Mouse (Mus musculus) layer of hippocampus, adult 18-20 months (tissue): ENCODE data around the gene Gm8369. TPM values are rescaled to one million over a fixed set of nuclear protein-coding genes. Genes with fewer than 3 reads are reported as not detected.
"Not testable (repeated sequence)": the region's sequence is repeated elsewhere in the genome, so short reads cannot be mapped to it uniquely, and the experiment has no call there.

Experiments
- DNase-seq, 2 experiments: peaks; one replicate each; pipeline ENCODE4 v3.0.0; 2022; ENCODE audit warnings: low spot score in 2 of 2
- long read RNA-seq: library from polyadenylated mRNA; stranded (forward); transcript quantifications from one replicate; pipeline ENCODE4 v2.0.0, GENCODE M21; 2021
- total RNA-seq, 2 experiments: library from RNA; stranded (reverse); gene quantifications; 2 replicates each; pipeline ENCODE4 v1.2.3; 2021

Gene Gm8369
- total RNA-seq = under 1 TPM in 1 of 2 experiments, not detected in 1; 0.20 TPM
- long read RNA-seq = 0 reads

- peak; percentile 26 to 82 for DNase-seq
Observed at GRCm38 (mm10) chr19:11485746-11486145, at the start of gene Gm8369. Gene Gm8369 (plus strand): TSS chr19:11485938.

DNA sequence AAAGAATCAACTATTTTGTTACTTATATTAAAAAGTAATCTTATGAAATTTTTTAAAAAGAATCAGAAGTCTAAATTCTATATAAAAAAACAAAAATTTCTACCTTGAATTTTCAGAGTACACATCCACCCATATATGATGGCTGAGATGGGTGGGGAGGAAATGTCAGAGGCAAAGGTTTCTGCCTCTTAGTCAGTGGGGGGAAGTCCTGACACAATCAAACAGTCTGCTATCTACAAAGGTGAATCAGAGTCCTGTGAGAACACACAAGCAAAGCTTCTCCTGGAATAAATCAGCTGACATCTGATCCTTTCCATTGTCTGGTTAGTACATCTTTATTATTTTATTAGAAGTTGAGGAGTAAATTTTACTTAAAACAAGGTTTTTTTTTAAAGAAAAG, 42.4 kb upstream of the Gm8369 start, which contains the start of gene Ms4a4b:
Gene Ms4a4b, plus strand, starts transcription at position 216 of the 400 bp plus-strand sequence.
- no peak for DNase-seq

GRCm38 (mm10) chr19:11443964-11444363, 41.8 kb upstream of the Gm8369 start:
- no peak for DNase-seq

- no peak for DNase-seq
Observed at GRCm38 (mm10) chr19:11447238-11447637, 38.5 kb upstream of the Gm8369 start.

- DNase-seq = not testable (repeated sequence)
Observed at GRCm38 (mm10) chr19:11459041-11459440, 26.7 kb upstream of the Gm8369 start.

- not testable (repeated sequence) for DNase-seq
Observed at GRCm38 (mm10) chr19:11464795-11465194, 20.9 kb upstream of the Gm8369 start.

- no peak for DNase-seq
Observed at GRCm38 (mm10) chr19:11466471-11466870, 19.3 kb upstream of the Gm8369 start.

- DNase-seq = not testable (repeated sequence)
Observed at GRCm38 (mm10) chr19:11468361-11468760, 17.4 kb upstream of the Gm8369 start.

GRCm38 (mm10) chr19:11469215-11469614, 16.5 kb upstream of the Gm8369 start, which contains the start of gene Ms4a6c:
Gene Ms4a6c (plus strand): TSS chr19:11469366.
- not testable (repeated sequence) for DNase-seq

DNA sequence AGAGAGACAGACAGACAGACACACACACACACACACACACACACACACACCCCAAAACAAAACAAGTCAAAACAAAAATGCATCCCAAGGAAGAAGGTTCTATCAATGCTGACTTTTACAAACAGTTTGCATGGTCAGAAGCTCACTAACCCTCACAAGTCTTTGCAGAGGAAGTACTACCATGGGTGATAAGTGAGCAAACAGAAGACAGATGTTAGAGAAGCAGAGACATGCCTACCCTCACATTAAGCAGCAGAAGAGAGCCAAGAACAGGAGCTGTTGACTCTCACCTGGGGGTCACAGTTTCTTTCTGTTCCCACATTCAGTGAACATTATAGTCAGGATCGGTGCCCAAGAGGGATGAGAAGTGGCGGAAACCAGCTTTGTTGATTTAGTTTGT, 6.0 kb upstream of the Gm8369 start:
- no peak for DNase-seq

DNA sequence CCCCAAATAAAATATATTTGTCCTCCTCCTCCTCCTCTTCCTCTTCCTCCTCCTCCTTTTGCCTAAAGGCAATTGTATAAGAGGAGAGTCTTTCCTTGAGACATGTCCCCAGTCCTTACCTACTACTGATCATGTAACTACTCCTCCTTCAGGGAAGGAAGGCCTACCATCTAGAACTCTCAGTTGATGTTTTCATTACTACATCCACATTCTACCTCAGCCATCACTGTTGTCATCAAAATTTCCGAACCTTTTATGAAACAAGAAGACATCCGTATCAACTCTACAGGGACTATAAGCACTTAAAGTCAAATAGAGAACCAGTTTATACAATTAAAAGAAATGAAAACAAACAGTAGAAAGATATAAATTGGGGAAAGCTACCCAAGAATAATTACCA, 3.1 kb upstream of the Gm8369 start:
- no peak for DNase-seq

GRCm38 (mm10) chr19:11483941-11484340, 1.8 kb upstream of the Gm8369 start:
- no peak for DNase-seq

DNA sequence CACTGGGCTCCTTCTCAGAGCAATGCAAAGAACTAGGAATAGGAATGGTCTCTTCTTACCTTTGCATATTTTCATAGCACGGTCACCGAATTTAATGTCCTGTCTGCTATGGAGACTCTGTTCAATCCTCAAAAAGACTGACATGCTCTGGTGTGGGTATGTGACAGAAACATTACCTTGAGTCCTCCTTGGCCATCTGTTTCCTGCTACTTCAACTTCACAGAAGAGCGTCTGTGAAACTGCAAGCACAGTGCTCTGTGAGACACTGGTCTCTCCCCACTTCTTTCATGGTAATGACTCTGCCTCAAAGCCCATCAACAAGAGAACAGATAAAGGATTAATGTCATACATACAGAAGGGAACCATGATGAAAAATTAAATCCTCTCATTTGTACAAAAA, 1.4 kb upstream of the Gm8369 start:
- no peak for DNase-seq

DNA sequence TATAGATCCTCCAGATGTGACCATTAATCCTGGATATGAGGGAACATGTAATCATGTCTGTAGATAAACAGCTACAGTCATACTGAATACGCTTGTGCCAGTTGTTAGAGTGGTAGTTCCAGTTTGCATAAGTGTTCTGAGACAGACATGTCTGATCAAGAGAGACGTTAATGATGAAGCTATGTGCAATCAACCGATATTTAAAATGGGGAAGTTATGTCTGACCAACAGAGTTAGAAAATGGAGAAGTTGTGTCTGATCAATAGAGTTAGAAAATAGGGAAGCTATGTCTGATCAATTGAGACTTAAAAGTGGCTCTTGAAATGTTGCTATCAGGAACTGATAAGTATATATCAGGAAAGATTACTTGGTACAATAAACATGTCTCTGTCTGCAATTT, 472 bp upstream of the Gm8369 start:
- no peak for DNase-seq

DNA sequence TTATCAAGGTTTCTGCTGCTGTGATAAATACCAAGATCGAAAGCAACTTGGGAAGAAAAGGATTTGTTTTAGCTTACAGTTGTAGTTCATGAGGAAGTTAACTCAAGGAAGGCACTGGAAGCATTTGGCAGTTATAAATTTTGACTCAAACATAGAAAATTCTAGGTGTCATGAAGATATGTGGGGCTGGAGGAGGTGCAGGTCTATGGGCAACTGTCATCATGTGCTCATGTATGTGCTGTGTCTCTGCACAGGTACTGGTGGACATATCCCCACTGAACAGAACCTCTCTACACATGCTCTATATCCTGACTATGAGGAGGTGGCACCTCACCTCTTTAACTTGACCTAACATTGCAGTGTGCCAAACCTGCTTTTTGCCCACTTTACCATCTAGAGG, 861 bp downstream of the Gm8369 start:
- DNase-seq = no peak

- DNase-seq = no peak
Observed at GRCm38 (mm10) chr19:11491406-11492189, 5.9 kb downstream of the Gm8369 start.

DNA sequence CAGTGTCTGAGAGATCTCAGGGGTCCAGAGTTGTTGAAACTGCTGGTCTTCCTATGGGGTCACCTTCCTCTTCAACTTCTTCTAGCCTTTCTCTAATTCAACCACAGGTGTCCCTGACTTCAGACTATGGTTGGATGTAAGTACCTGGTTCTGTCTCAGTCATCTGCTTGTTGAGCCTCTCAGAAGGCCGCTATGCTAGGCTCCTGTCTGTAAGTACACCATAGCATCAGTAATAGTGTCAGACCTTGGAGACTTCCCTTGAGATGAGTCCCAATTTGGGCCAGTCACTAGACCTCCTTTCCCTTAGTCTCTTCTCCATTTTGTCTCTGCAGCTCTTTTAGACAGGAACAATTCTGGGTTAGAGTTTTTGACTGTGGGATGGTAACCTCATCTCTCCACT, 6.9 kb downstream of the Gm8369 start:
- no peak for DNase-seq

DNA sequence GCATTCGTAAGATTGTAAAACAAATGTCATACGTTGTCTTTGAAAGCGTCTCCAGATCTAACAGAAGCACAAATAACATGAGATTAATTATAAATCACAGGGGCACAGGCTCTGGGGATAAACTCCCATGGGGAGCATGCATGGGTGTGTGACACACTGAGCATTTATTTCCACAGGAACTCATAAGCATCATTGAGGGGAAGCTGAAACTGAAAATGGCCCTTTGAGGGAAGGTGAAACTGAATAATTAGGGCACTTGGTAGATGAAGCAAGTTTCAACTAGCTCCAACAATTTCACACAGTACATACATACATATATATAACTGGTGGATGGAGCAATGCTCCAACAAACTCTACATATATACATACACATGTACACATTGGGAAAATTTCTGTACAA, 8.8 kb downstream of the Gm8369 start:
- DNase-seq = no peak

- no peak for DNase-seq
Observed at GRCm38 (mm10) chr19:11496361-11496760, 10.6 kb downstream of the Gm8369 start.

DNA sequence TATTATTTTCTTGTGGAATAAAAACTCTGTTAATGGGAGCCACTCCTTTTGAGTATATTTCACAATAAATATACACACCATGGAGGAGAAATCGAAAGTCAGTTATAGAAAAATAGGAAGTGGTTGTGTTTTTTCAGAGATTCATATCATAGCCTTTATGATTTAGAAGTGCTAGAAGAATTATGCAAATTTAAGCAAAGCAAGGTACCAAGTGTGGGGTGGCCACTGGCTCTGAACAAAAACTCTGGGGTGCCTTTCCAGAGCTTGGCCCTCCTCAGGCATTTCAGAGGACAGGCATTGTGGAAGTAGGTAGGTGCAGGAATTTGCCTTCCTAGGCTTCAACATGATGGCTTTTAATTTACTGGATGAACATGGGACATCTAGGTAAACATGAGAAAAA, 11.6 kb downstream of the Gm8369 start:
- DNase-seq = not testable (repeated sequence)

DNA sequence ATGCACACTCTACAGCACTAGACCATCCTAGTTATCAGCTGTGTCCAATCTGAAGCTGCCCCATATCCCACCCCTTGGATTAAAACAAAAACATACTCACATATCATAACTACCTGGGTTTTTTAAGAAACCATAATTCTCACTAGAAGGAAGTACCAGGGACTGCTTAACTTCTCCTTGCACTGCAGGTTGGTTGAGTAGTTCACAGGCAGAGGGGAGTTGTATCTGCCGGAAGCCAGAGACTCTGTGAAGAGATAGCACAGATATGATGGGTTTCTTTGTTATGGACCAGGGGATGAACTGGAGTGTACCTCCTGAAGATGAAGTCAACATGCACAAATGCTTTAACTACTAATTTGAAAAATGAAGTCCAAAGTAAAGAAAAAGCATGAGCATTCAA, 15.1 kb downstream of the Gm8369 start:
- DNase-seq = no peak

- no peak for DNase-seq
Observed at GRCm38 (mm10) chr19:11501326-11501725, 15.6 kb downstream of the Gm8369 start.

GRCm38 (mm10) chr19:11504857-11505256, 19.1 kb downstream of the Gm8369 start:
- no peak for DNase-seq
